Mouse (Mus musculus) frontal cortex, postnatal 10 days (tissue): ENCODE results near the gene Dyrk1a.

Experiments used
- DNase-seq, 2 experiments: peaks; one replicate each; pipeline ENCODE4 v3.0.0; 2022; ENCODE audit warnings: low spot score in 2 of 2, mixed read lengths in 1 of 2

The Dyrk1a gene

DNA sequence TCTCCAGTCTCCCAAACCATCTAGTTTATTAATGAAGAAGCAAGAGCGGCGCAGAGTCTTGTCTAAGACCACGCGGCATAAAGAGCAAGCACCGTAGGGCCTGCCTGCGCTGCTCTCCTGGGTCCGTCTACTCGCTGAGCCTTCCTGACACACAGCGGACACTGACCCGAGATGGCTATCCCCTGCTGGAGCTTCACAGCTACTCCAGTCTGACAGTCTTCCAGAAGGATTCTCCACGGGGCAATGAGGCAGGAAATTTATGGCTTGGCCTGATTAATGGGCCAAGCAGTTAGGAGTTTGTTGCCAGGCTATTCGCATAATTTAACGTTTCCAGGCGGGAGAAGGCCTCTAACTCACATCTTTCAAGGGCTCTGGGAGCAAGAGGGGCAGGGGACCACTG is 144.7 kb downstream of the Dyrk1a start:
- no peak for DNase-seq

DNA sequence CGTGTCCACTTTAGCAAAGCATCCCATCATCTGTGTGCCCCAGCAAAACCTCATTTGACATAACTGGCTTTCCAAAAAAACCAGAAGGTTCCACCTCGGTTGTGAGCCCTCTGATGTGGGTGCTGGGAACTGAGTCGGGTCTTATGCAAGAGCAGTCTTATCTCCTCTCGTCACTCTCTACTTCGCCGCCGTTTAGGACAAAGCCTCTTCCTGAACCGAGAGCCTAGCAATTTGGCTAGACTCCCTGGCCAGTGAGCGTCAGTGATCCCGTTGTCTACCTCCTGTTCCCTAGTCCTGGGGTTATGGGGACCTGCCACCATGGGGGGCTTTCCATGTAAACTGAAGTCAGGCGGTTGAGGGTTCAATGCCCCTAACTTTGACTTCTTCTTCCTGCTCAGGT is 147.2 kb downstream of the Dyrk1a start:
- DNase-seq = no peak

DNA sequence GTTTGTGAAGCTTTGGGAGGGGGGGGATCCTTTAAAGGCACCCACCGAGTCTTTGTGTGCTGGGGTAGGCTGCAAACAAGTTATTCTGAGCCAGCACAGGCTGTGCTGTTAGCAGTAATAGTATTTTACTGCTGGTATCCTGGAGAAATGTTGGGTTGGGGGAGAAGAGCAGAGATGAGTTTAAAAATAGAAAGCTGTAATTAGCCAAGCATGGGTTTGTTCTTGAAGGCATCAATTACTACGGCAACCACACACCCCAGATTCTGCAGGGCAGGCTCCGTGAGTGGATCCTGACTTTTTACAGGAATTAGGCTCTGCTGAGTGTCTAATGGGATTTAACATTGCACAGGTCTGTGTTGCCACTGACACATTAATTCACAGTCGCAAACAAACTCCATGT is 149.1 kb downstream of the Dyrk1a start:
- DNase-seq = no peak

DNA sequence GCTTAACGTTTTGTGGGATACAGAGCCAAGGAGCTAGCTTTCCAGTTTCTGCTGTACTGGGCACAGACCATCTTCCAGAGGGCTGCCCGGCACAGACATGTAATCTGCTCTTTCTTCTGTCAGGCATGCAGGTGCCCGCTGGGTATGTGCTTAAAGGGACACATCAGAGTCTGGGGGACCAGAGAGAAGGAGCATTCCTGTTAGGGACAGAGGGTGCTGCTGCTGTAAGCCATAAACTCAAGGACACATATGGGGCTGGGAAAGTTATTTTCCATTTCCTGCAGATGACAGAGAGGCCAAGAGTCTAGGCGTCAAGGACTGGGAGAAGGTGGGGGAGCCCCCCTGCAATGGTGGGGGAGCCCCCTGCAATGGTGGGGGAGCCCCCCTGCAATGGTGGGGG is 149.7 kb downstream of the Dyrk1a start:
- DNase-seq = no peak

DNA sequence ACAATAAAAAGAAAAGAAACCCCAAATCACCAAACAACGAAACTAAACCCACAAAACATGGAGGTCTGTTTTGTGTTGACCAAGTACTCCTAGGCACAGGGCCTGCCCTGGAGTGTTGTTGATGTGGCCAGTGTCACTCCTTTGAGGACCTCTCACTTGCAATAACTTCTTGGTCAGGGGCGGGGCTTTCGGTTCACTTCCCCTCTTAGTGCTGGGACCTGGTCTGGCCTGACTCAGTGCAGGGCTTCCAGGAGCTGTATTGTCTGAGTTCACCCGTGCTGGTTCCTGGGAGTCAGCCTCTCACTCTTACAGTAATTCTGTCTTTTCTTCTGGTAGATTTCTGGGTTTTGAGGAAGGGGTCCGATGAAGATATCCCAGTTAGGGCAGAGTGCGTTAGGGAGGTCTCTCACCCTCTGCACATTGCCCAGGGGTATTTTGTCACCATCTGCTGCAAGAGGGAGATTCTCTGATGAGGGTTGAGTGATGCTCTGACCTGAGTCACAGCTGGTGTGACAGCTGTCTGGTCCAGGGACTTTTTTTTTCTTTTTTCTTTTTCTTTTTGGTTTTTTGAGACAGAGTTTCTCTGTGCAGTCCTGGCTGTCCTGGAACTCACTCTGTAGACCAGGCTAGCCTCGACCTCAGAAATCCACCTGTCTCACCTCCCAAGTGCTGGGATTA is 150.8 kb downstream of the Dyrk1a start:
- no peak for DNase-seq

- DNase-seq = no peak
Measured at GRCm38 (mm10) chr16:94721549-94722006, 151.8 kb downstream of the Dyrk1a start.

- no peak for DNase-seq
Measured at GRCm38 (mm10) chr16:94722936-94723335, 153.1 kb downstream of the Dyrk1a start.

GRCm38 (mm10) chr16:94724061-94724596 is 154.3 kb downstream of the Dyrk1a start:
- DNase-seq = peak; percentile 82 to 86

DNA sequence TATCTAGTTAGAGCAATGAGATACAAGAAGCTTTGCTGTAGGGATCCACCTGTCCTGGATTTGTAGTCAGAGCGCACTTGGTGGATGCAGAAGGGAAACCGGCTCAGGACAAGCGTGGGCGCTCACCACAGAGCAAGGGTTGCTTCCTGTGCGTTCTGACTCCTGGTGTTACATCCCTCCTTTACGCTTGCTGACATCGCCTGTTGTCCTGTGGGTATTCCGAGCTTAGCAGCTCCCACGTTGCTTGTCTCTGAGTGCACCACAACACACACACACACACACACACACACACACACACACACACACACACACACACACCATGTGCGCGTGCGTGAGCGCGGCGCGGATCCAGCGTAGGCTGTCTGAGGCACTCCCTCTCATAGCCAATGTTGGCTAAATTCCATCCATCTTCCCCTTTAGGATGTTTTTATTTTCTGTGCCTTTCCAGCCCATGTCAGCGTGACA is 155.0 kb downstream of the Dyrk1a start:
- DNase-seq = peak; percentile 43 to 44

DNA sequence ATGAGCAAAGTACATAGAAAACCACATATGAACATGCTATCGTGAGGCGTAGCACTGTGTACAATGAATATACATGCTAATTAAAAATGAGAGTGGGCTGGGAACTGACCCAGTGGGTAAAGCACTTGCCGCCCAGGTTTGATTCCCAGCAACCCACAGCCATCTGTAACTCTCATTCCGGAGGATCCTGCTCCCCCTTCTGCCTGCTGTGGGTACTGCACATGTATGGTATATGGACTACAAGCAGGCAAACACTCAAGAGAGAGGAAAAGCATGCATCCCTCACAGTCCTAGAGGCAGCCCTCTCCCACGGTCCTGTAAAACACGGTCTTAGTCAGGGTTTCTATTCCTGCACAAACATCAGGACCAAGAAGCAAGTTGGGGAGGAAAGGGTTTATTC is 159.4 kb downstream of the Dyrk1a start:
- DNase-seq = no peak

- no peak for DNase-seq
Measured at GRCm38 (mm10) chr16:94731027-94731426, 161.2 kb downstream of the Dyrk1a start.

DNA sequence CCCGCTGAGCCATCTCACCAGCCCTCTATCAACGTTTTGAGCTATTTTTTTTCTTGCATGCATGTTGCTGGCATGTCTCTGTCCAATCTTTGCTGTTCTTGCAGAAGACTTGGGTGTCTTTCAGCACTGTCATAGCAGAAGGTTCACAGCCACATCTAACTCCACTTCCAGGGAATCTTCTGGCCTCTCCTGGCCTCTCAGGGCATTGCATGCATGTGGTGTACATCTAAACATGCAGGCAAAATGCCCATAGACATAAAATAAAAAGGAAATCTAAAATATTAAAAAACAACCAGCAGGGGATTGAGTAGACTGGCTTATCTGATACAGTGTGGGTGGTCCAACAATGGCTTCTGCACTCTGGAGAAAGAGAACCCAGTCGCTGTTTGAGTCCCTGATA is 165.7 kb downstream of the Dyrk1a start:
- DNase-seq = no peak

GRCm38 (mm10) chr16:94736462-94737358 is 166.9 kb downstream of the Dyrk1a start:
- DNase-seq = no peak

DNA sequence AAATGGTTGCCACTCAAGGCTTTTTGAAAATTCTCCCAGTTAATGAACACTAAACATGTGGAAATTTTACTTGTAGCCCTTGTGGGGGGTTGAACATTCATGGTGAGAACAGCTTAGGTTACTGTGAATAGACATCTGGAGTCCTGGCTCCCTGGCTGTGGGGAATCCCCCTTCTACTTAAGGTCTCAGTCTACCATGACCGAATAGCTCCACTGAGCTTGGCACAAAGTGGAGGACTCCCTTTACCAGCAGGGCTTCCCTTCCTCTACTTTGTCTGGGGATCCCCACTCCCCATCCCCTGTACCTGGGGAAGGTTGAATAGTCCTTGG is 167.5 kb downstream of the Dyrk1a start:
- DNase-seq = no peak

DNA sequence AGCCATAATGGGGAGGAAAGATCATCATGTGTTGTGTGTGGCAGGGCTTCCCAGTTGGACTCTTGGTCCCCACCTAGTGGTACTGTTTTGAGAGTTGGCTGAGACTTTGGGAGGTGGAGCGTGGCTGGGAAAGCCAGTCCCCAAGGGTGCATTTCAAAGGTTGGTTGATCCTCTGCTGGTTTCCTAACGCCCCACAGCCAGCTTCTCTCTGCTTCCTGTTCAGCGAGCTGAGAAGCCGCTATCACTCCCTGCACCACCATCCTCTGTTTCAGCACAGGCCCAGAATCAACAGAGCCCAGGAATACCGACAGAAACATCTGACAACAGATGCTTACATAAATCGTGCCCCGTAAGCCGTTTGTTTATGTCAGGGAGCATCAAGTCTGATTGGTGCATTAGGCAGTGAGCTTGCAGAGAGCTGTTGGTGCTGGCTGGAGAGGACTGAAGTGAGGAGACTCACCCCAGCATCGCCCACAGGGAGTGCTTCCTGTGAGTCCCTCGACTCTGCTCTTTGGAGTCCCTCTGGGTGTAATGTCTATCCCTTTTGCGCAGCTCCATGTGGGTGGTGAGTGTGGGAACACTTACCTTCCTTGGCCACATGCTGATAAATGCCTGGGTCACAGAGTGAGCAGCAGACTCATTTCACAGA is 174.2 kb downstream of the Dyrk1a start:
- no peak for DNase-seq

DNA sequence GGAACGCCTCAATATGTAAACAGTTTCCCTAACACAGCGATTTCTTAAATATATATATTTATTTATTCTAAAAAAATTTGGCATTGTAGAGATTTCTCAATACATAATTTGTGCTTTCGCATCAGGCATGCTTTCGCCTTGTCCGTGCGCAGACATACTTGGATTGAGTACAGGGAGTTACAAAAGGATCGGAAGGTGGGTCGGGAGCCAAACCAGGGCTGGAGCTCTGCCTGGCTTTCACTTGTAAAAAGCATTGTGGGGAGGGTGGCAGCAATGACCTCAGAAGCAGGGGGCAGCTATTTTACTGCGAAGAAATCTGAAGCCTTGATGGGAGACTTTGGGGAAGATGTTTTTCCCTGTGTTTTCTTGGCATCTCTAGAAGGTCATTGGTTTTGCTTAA is 175.2 kb downstream of the Dyrk1a start:
- no peak for DNase-seq
